Mouse (Mus musculus) heart, adult 8-10 months (tissue): ENCODE results near the gene Syce1l. TPM values are rescaled to one million over a fixed set of nuclear protein-coding genes. Genes with fewer than 3 reads are reported as not detected.

Experiments used
- DNase-seq: peaks from one replicate; pipeline ENCODE4 v3.0.0; 2022; ENCODE audit warnings: low spot score
- total RNA-seq, 4 experiments: library from RNA; stranded (reverse); gene quantifications; 2 replicates each; pipeline ENCODE4 v1.2.4; 2022

Syce1l gene
- total RNA-seq, 4 experiments from 2014 or later: not detected

- DNase-seq: no peak
Measured at GRCm38 (mm10) chr8:113673300-113673699, 30.3 kb downstream of the Syce1l start.

- DNase-seq: no peak
Measured at GRCm38 (mm10) chr8:113674611-113675010, 31.6 kb downstream of the Syce1l start.

- DNase-seq: no peak
Measured at GRCm38 (mm10) chr8:113675281-113675680, 32.3 kb downstream of the Syce1l start.

- no peak for DNase-seq
Measured at GRCm38 (mm10) chr8:113676811-113677210, 33.8 kb downstream of the Syce1l start.

- DNase-seq: no peak
Measured at GRCm38 (mm10) chr8:113679361-113679760, 36.3 kb downstream of the Syce1l start.

GRCm38 (mm10) chr8:113687889-113688542, 45.0 kb downstream of the Syce1l start:
- DNase-seq: no peak

- no peak for DNase-seq
Measured at GRCm38 (mm10) chr8:113688543-113688915, 45.5 kb downstream of the Syce1l start.

GRCm38 (mm10) chr8:113691622-113692343, 48.8 kb downstream of the Syce1l start:
- no peak for DNase-seq

GRCm38 (mm10) chr8:113704968-113705367, 62.0 kb downstream of the Syce1l start:
- DNase-seq: no peak

Other genes starting within 250 kb of the Syce1l start
- gene Mon1b, start 7.6 kb upstream of the Syce1l start, total RNA-seq: 1 to 10 TPM; 5.8 to 6.7 (median 6.5) TPM
- not detected for gene Adamts18, start 205.5 kb downstream of the Syce1l start, total RNA-seq